Mouse (Mus musculus) olfactory bulb, adult 2 months (tissue): ENCODE measurements around the gene Tshz2. TPM values are rescaled to one million over a fixed set of nuclear protein-coding genes. Genes with fewer than 3 reads are reported as not detected.

ENCODE experiments used
- H3K27ac ChIP-seq: fragments of 200-500 bp; 2 replicates; pipeline ENCODE4 v1.5.1; 2012; ENCODE audit warnings: low read depth, low read length; ENCODE audit not compliant: insufficient read depth
- H3K4me1 ChIP-seq: fragments of 200-500 bp; 2 replicates; pipeline ENCODE4 v1.6.1; 2012; ENCODE audit warnings: low read length; ENCODE audit not compliant: control insufficient read depth, insufficient read depth
- H3K4me3 ChIP-seq: fragments of 200-500 bp; 2 replicates; pipeline ENCODE4 v1.5.1; 2012; ENCODE audit warnings: mild to moderate bottlenecking, low read depth, low read length, moderate library complexity; ENCODE audit not compliant: insufficient read depth
- CTCF ChIP-seq: fragments of 200-500 bp; IDR thresholded peaks from 2 replicates; pipeline ENCODE4 v1.5.1; 2012; ENCODE audit warnings: low read depth, mild to moderate bottlenecking, low read length, moderate library complexity; ENCODE audit not compliant: insufficient read depth
- POLR2A ChIP-seq: fragments of 200-500 bp; IDR thresholded peaks from 2 replicates; pipeline ENCODE4 v1.6.1; 2012; ENCODE audit warnings: mild to moderate bottlenecking, low read depth, low read length, moderate library complexity; ENCODE audit not compliant: insufficient read depth
- WGBS: fragments of 180-500 bp; shearing (Covaris S2); methylation state at CpG from one replicate; pipeline ENCODE4 v1.1.7; 2018; 5-methylcytosine and 5-hydroxymethylcytosine counted together
- polyA plus RNA-seq: library from polyadenylated mRNA; stranded (reverse); fragments of >200 nt; gene quantifications from 2 replicates; pipeline ENCODE4 v1.2.4, GENCODE M21; 2012; ENCODE audit warnings: low replicate concordance; ENCODE audit not compliant: missing spikeins, insufficient read depth, insufficient read length

Tshz2 gene
- polyA plus RNA-seq, 1 experiment, result not detected

- H3K27ac ChIP-seq, result no peak overlapping the region
- WGBS, result 46% methylated on average over 8 of the region's 8 CpGs
- TF ChIP-seq POLR2A (no peak), CTCF (no peak)
Measured at GRCm38 (mm10) chr2:170003666-170004065, 370.9 kb downstream of the Tshz2 start.

GRCm38 (mm10) chr2:170006829-170007228, 374.0 kb downstream of the Tshz2 start:
- no peaks in the 10 kb centered on the region; the same call in 1 of the 2 replicates for H3K4me1 ChIP-seq
- no peak overlapping the region for H3K27ac ChIP-seq
- TF ChIP-seq CTCF (no peak), POLR2A (no peak)
- 81% methylated on average over 8 of the region's 8 CpGs for WGBS
- H3K4me3 ChIP-seq, result no peak overlapping the region

More at GRCm38 (mm10) chr2:170003666-170004065, 370.9 kb downstream of the Tshz2 start:
- H3K4me1 ChIP-seq, result no peaks in the 10 kb centered on the region
- no peak overlapping the region for H3K4me3 ChIP-seq

- Histone ChIP-seq H3K4me3 (no peak overlapping the region), H3K27ac (no peak overlapping the region), H3K4me1 (no peaks in the 10 kb centered on the region; the same call in 1 of the 2 replicates)
- WGBS, result 87% methylated on average over 6 of the region's 6 CpGs
- no peak for TF ChIP-seq POLR2A
- no peak for TF ChIP-seq CTCF
Measured at GRCm38 (mm10) chr2:170007426-170007958, 374.7 kb downstream of the Tshz2 start.

DNA sequence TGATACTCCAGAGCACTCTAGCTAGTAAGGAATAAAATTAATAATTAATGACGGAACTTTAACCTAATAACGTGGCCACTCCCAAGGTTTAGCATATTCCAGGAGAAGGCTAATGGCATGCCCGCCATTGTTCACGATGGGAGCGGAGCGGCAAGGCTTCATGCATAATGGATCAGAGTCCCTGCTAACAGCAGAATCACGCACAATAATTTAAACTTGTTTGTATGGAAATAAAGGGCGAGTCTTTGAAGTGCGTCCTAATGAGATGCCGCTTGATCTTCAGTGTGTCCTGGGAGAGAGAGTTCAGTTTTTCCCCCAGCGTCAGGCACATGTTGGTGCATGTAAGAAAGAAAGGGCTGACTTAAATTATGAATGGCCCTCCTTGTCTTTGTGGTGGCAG, 376.9 kb downstream of the Tshz2 start:
- no peak for TF ChIP-seq POLR2A
- TF ChIP-seq CTCF, result no peak
- WGBS, result 17% methylated on average over 11 of the region's 11 CpGs
- Histone ChIP-seq H3K4me3 (no peak overlapping the region), H3K27ac (no peak overlapping the region), H3K4me1 (no peaks in the 10 kb centered on the region; the same call in 1 of the 2 replicates)

- no peaks in the 10 kb centered on the region; the same call in 1 of the 2 replicates for H3K4me1 ChIP-seq
- TF ChIP-seq CTCF, result no peak
- no peak overlapping the region for H3K4me3 ChIP-seq
- 41% methylated on average over 8 of the region's 8 CpGs for WGBS
- H3K27ac ChIP-seq, result no peak overlapping the region
Measured at GRCm38 (mm10) chr2:170011858-170012257, 379.0 kb downstream of the Tshz2 start.

DNA sequence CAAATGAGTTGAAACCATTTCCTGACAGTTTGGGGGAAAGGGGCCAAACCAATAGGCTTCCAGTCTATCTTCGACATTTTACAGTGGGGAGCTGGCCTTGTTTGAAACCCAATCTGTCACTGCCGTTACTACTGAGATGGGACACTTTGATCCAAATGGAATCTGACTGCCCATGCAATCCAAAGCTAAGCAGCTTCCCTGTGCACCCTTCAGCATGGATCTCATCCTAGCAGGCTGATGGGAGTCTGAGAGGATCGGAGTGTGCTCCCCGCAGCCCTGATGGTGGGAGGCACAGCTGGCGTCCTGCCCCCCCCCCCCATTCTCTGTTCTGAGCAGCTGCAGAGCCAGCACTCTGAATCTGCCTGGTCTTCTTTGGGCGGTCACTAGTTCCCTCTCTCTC, 384.5 kb downstream of the Tshz2 start:
- H3K4me1 ChIP-seq, result no peaks in the 10 kb centered on the region
- 49% methylated on average over 6 of the region's 6 CpGs for WGBS
- TF ChIP-seq POLR2A (no peak), CTCF (no peak)
- no peak overlapping the region for H3K4me3 ChIP-seq
- H3K27ac ChIP-seq, result no peak overlapping the region

DNA sequence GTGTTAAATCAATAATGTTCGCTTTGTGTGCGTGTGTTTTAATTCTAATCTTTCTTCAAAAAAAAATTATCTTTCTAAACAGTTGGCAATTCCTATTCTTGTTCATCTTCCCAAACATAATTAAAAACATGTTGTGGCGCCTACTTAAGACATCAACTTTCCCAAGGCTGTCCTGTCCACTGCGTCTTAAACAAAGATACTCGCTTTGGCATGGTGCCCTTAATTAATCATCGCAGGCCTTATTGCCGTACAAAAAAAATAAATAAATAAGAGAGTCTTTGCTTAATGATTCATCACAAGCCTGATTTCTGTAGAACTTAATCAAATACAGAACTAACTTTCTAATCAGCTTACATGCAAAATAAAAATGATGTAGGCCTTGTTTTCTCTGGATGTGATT, 385.1 kb downstream of the Tshz2 start:
- WGBS, result 85% methylated on average over 7 of the region's 7 CpGs
- H3K4me1 ChIP-seq, result no peaks in the 10 kb centered on the region
- no peak overlapping the region for H3K27ac ChIP-seq
- TF ChIP-seq POLR2A (no peak), CTCF (no peak)
- H3K4me3 ChIP-seq, result no peak overlapping the region

GRCm38 (mm10) chr2:170022953-170023352, 390.1 kb downstream of the Tshz2 start:
- 70% methylated on average over 5 of the region's 5 CpGs for WGBS
- Histone ChIP-seq H3K4me3 (no peak overlapping the region), H3K4me1 (no peaks in the 10 kb centered on the region), H3K27ac (no peak overlapping the region)
- TF ChIP-seq CTCF (no peak), POLR2A (no peak)

DNA sequence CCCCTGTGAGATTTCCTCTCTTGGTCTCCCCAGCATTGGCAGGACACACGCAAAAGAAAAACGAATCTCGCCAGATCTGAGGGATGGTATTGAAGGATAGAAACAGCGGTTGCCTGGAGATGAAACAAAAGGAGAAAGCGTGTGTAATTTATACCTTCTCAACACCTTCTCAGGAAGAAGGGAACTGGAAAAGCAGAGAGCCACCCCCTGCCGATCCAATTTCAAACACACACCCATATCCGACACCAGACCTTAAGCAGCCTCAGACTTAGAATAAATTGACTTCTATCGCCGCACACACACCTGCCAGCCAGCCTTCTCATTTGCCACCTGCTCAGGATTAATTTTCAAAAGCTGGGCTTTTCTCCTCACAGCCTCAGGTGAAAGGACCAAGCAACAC, 390.9 kb downstream of the Tshz2 start:
- Histone ChIP-seq H3K4me3 (no peak overlapping the region), H3K27ac (no peak overlapping the region), H3K4me1 (no peaks in the 10 kb centered on the region)
- WGBS, result 75% methylated on average over 9 of the region's 9 CpGs
- no peak for TF ChIP-seq POLR2A
- TF ChIP-seq CTCF, result no peak

DNA sequence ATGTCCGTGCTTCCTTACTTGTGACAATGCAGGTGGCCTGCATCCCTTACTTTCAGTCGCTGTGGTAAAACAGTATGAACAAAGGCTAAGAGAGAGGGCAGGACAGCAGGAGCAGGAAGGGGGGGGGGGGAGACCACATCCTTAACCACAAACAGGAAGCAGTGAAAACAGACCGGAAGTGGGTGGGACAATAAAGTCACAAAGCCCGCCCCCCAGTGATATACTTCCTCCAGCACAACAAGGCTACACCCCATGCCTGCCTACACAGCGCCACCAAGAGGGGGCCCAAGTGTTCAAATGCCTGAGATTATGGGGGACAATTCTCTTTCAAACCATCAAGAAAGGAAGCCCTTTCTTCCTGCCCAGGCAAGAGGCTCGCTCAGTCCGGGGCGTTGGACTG, 392.1 kb downstream of the Tshz2 start:
- Histone ChIP-seq H3K27ac (no peak overlapping the region), H3K4me3 (no peak overlapping the region), H3K4me1 (no peaks in the 10 kb centered on the region)
- TF ChIP-seq POLR2A, result no peak
- TF ChIP-seq CTCF, result no peak
- 87% methylated on average over 8 of the region's 8 CpGs for WGBS
